Mouse (Mus musculus) CH12.LX (cell line): ENCODE measurements around the gene 9330159F19Rik. TPM values are rescaled to one million over a fixed set of nuclear protein-coding genes. Genes with fewer than 3 reads are reported as not detected.

Experiments
- DNase-seq: peaks from one replicate; pipeline ENCODE4 v3.0.0-alpha.2; 2013; ENCODE audit errors: extremely low read depth
- H3K27ac ChIP-seq: 2 replicates; pipeline ENCODE4 v1.5.1; 2012; ENCODE audit warnings: low read depth, mild to moderate bottlenecking, control low read depth, moderate library complexity; ENCODE audit not compliant: insufficient read depth
- H3K27me3 ChIP-seq: replicated peaks from 2 replicates; pipeline ENCODE3; 2012; ENCODE audit warnings: inconsistent platforms
- H3K36me3 ChIP-seq, 2 experiments: replicated peaks in 1 of 2; 2 replicates each; pipeline versions ENCODE3 to v1.6.1; 2012; ENCODE audit warnings: inconsistent platforms in 1 of 2, low read length in 1 of 2, mild to moderate bottlenecking in 1 of 2, mixed read lengths in 1 of 2, moderate library complexity in 1 of 2; ENCODE audit not compliant: control insufficient read depth in 1 of 2, insufficient read depth in 1 of 2
- H3K4me1 ChIP-seq, 2 experiments: 2 replicates each; pipeline ENCODE4 v1.6.1; 2012; ENCODE audit warnings: inconsistent platforms in 1 of 2, moderate library complexity in 1 of 2; ENCODE audit not compliant: insufficient read depth in 2 of 2, control insufficient read depth in 1 of 2
- H3K4me2 ChIP-seq: 2 replicates; pipeline ENCODE4 v1.6.1; 2012; ENCODE audit warnings: low read depth, mild to moderate bottlenecking, control low read depth; ENCODE audit not compliant: poor library complexity, insufficient read depth, severe bottlenecking
- H3K4me3 ChIP-seq, 3 experiments: fragments of 150-350 bp in 1 of 3; sonication (generic) in 1 of 3; replicated peaks in 1 of 3; 2 replicates each; pipeline versions ENCODE3 to v1.5.1; 2011 to 2012; ENCODE audit warnings: low read depth in 2 of 3, low read length in 2 of 3, mild to moderate bottlenecking in 2 of 3, moderate library complexity in 2 of 3, control low read depth in 1 of 3, improper control_type of control experiment in 1 of 3, inconsistent platforms in 1 of 3, mixed read lengths in 1 of 3; ENCODE audit not compliant: poor library complexity in 1 of 3
- H3K79me2 ChIP-seq: replicated peaks from 2 replicates; pipeline ENCODE4 v1.6.1; 2012; ENCODE audit warnings: mild to moderate bottlenecking, moderate library complexity; ENCODE audit not compliant: control insufficient read depth, poor library complexity, insufficient read depth, severe bottlenecking; ENCODE audit errors: extremely low read depth
- H3K9ac ChIP-seq: 2 replicates; pipeline ENCODE4 v1.6.1; 2012; ENCODE audit warnings: low read depth, mild to moderate bottlenecking, control low read depth, moderate library complexity; ENCODE audit not compliant: insufficient read depth
- H3K9me3 ChIP-seq: replicated peaks from 2 replicates; pipeline ENCODE3; 2012; ENCODE audit warnings: low read length, inconsistent platforms, mixed read lengths
- BHLHE40 ChIP-seq: IDR thresholded peaks from 2 replicates; pipeline ENCODE4 v1.6.1; 2011; ENCODE audit warnings: mild to moderate bottlenecking, low read depth, low read length, improper control_type of control experiment
- CTCF ChIP-seq, 2 experiments: IDR thresholded peaks in 1 of 2; conservative IDR thresholded peaks in 1 of 2; 2 replicates each; pipeline ENCODE4 v1.5.1; 2011 to 2012; ENCODE audit warnings: low read depth in 2 of 2, low read length in 2 of 2, improper control_type of control experiment in 1 of 2, inconsistent platforms in 1 of 2, mild to moderate bottlenecking in 1 of 2, moderate library complexity in 1 of 2
- ELF1 ChIP-seq: IDR thresholded peaks from 2 replicates; pipeline ENCODE4 v1.6.1; 2014; ENCODE audit warnings: low read depth, mild to moderate bottlenecking, inconsistent platforms, low read length, improper control_type of control experiment
- EP300 ChIP-seq: IDR thresholded peaks from 2 replicates; pipeline ENCODE4 v1.6.1; 2011; ENCODE audit warnings: low read length, improper control_type of control experiment
- ETS1 ChIP-seq: conservative IDR thresholded peaks from 2 replicates; pipeline ENCODE4 v1.6.1; 2012; ENCODE audit warnings: low read depth, mild to moderate bottlenecking, inconsistent platforms, low read length, improper control_type of control experiment, moderate library complexity
- GABPA ChIP-seq: IDR thresholded peaks from 2 replicates; pipeline ENCODE4 v1.6.1; 2012; ENCODE audit warnings: low read depth, low read length, improper control_type of control experiment, inconsistent platforms; ENCODE audit not compliant: insufficient replicate concordance
- IRF4 ChIP-seq: IDR thresholded peaks from 2 replicates; pipeline ENCODE4 v1.6.1; 2014; ENCODE audit warnings: low read depth, mild to moderate bottlenecking, inconsistent platforms, low read length, improper control_type of control experiment
- JUN ChIP-seq: IDR thresholded peaks from 2 replicates; pipeline ENCODE4 v1.6.1; 2011; ENCODE audit warnings: low read depth, mild to moderate bottlenecking, low read length, improper control_type of control experiment, moderate library complexity; ENCODE audit not compliant: insufficient read depth
- JUND ChIP-seq: conservative IDR thresholded peaks from 2 replicates; pipeline ENCODE4 v1.6.1; 2011; ENCODE audit warnings: low read depth, low read length, improper control_type of control experiment
- MAZ ChIP-seq: IDR thresholded peaks from 2 replicates; pipeline ENCODE4 v1.6.1; 2012; ENCODE audit warnings: low read depth, mild to moderate bottlenecking, inconsistent platforms, low read length, improper control_type of control experiment, moderate library complexity
- MEF2A ChIP-seq: IDR thresholded peaks from 2 replicates; pipeline ENCODE4 v1.6.1; 2014; ENCODE audit warnings: low read depth, mild to moderate bottlenecking, inconsistent platforms, low read length, improper control_type of control experiment, borderline replicate concordance
- MXI1 ChIP-seq: IDR thresholded peaks from 2 replicates; pipeline ENCODE4 v1.6.1; 2011; ENCODE audit warnings: mild to moderate bottlenecking, low read depth, low read length, improper control_type of control experiment
- POLR2A ChIP-seq: IDR thresholded peaks from 2 replicates; pipeline ENCODE4 v1.6.1; 2011; ENCODE audit warnings: low read depth, mild to moderate bottlenecking, improper control_type of control experiment, low read length
- RAD21 ChIP-seq: IDR thresholded peaks from 2 replicates; pipeline ENCODE4 v1.6.1; 2011; ENCODE audit warnings: low read depth, mild to moderate bottlenecking, low read length, improper control_type of control experiment, moderate library complexity
- RCOR1 ChIP-seq: conservative IDR thresholded peaks from 2 replicates; pipeline ENCODE4 v1.6.1; 2012; ENCODE audit warnings: low read depth, mild to moderate bottlenecking, inconsistent platforms, low read length, improper control_type of control experiment
- SMC3 ChIP-seq: IDR thresholded peaks from 2 replicates; pipeline ENCODE4 v1.6.1; 2011; ENCODE audit warnings: low read depth, low read length, improper control_type of control experiment
- USF2 ChIP-seq: conservative IDR thresholded peaks from 2 replicates; pipeline ENCODE4 v1.6.1; 2011; ENCODE audit warnings: low read depth, low read length, improper control_type of control experiment
- ZKSCAN1 ChIP-seq: IDR thresholded peaks from 2 replicates; pipeline ENCODE4 v1.6.1; 2012; ENCODE audit warnings: low read depth, inconsistent platforms, low read length, improper control_type of control experiment, borderline replicate concordance
- ZMIZ1 ChIP-seq: IDR thresholded peaks from 2 replicates; pipeline ENCODE4 v1.6.1; 2012; ENCODE audit warnings: low read depth, mild to moderate bottlenecking, inconsistent platforms, low read length, improper control_type of control experiment
- dilution Hi-C: fragments of 300-500 bp; cut with MboI; formaldehyde crosslinking; loops from 2 replicates; pipeline ENCODE4 v1.14.3; 2020; ENCODE audit warnings: low sequenced_read_pairs; ENCODE audit not compliant: extremely low pct_unique_long_range_greater_than_20kb, extremely low pct_ligation_motif_present
- in situ Hi-C: fragments of 300-500 bp; cut with MboI; formaldehyde crosslinking; loops from 3 replicates; pipeline ENCODE4 v1.14.3; 2019; ENCODE audit warnings: low sequenced_read_pairs, low pct_ligation_motif_present, low pct_unique_long_range_greater_than_20kb, mixed read lengths
- polyA plus RNA-seq: library from polyadenylated mRNA; unstranded; fragments of >175 nt; gene quantifications from 2 replicates; pipeline ENCODE4 v1.2.1, GENCODE M21; 2012; ENCODE audit warnings: low read depth; ENCODE audit not compliant: insufficient read length
- total RNA-seq, 2 experiments: library from RNA; depleted of rRNA; stranded (reverse); fragments of 300-350 nt in 1 of 2; fragments of >200 nt in 1 of 2; gene quantifications; 2 replicates each; pipeline ENCODE4 v1.2.3; 2012 to 2014

The 9330159F19Rik gene
- total and polyA plus RNA-seq, 3 experiments: 0.07 TPM; not detected in 2

- H3K27ac ChIP-seq: no peak overlapping the region
- peak; percentile 73 for DNase-seq
- H3K4me2 ChIP-seq: peak overlapping the region; percentile 21
- peak overlapping the region; percentile 48; the same call in 1 of the 2 replicates for H3K9ac ChIP-seq
- TF ChIP-seq RAD21 (peak; percentile 69), JUND (no peak), CTCF (conservative IDR thresholded peaks at IDR 0.05 in 1 of 2, IDR thresholded peaks at IDR 0.05 in 1 of 2; ENCODE audit: low read depth in 2 of 2, low read length in 2 of 2) (peak; percentile 64 to 75), POLR2A (no peak), GABPA (no peak), ZMIZ1 (no peak), MEF2A (no peak), SMC3 (peak; percentile 66), IRF4 (no peak), JUN (no peak)
- no peaks in the 10 kb centered on the region for H3K79me2 ChIP-seq
- peaks cover 0 to 7% of the 10 kb centered on the region in 2 experiments; a peak in 1 of 4 replicates for H3K4me1 ChIP-seq
- no peaks in the 10 kb centered on the region for H3K27me3 ChIP-seq
- dilution Hi-C loops: no loop called here
- in situ Hi-C loops: no loop called here
- no peak overlapping the region for H3K4me3 ChIP-seq
- no peaks in the 10 kb centered on the region for H3K9me3 ChIP-seq
- no peaks in the 10 kb centered on the region for H3K36me3 ChIP-seq
These were observed 4.7 kb upstream of the 9330159F19Rik start for GRCm38 (mm10) chr10:29206730-29207129.

GRCm38 (mm10) chr10:29208735-29209134 is 2.7 kb upstream of the 9330159F19Rik start:
- no peak for TF ChIP-seq BHLHE40
- TF ChIP-seq RCOR1: no peak
- no peak for TF ChIP-seq ETS1
- no peak for TF ChIP-seq CTCF (conservative IDR thresholded peaks at IDR 0.05 in 1 of 2, IDR thresholded peaks at IDR 0.05 in 1 of 2; ENCODE audit: low read depth in 2 of 2, low read length in 2 of 2)
- no peak for TF ChIP-seq GABPA
- no peak for TF ChIP-seq MAZ
- TF ChIP-seq JUN: no peak
- TF ChIP-seq MXI1: no peak
- TF ChIP-seq JUND: no peak
- TF ChIP-seq EP300: no peak
- TF ChIP-seq ZKSCAN1: no peak
- no peak for TF ChIP-seq ELF1
- no peak for TF ChIP-seq USF2
- Histone ChIP-seq H3K4me3 (no peak overlapping the region), H3K27me3 (no peaks in the 10 kb centered on the region), H3K27ac (no peak overlapping the region), H3K9me3 (no peaks in the 10 kb centered on the region), H3K36me3 (no peaks in the 10 kb centered on the region), H3K4me2 (no peak overlapping the region), H3K79me2 (no peaks in the 10 kb centered on the region), H3K9ac (no peak overlapping the region), H3K4me1 (peaks cover 0 to 7% of the 10 kb centered on the region in 2 experiments; a peak in 1 of 4 replicates)
- no peak for DNase-seq
- in situ Hi-C loops: no loop called here
- dilution Hi-C loops: no loop called here
